Mouse (Mus musculus): ENCODE data around the gene Trim2. TPM values are rescaled to one million over a fixed set of nuclear protein-coding genes. Genes with fewer than 3 reads are reported as not detected.

Trim2 gene
- polyA plus RNA-seq, 3 experiments from 2014 or later = 3.1 to 5.0 (median 4.8) TPM

- ATAC-seq = no peak
These were observed 125.0 kb downstream of the Trim2 start for GRCm38 (mm10) chr3:84181717-84182116.

- ATAC-seq = no peak
These were observed 125.6 kb downstream of the Trim2 start for GRCm38 (mm10) chr3:84181102-84181501.

DNA sequence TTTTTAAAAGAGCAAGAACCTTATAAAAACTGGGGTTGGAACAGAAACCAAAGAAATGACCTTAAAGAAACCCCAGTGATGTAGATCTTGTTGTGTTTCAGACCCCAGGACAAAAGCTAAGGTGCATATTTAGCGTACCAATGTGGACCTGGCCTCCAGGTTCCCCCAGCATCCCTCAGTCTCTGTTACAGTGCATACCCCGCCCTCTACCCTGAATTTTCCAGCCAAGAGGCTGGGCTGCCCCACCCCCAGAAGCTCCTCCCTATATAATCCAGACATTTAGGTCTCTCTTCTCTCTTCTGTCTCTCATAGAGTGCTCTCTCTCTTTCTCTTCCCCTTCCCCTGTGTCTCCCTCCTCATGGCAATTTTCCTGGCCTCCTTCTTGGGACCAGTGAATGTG, 126.4 kb downstream of the Trim2 start:
- no peak for ATAC-seq

GRCm38 (mm10) chr3:84177834-84178233, 128.8 kb downstream of the Trim2 start:
- no peak for ATAC-seq

GRCm38 (mm10) chr3:84175337-84176315, 131.1 kb downstream of the Trim2 start:
- peak; percentile 84 for ATAC-seq

DNA sequence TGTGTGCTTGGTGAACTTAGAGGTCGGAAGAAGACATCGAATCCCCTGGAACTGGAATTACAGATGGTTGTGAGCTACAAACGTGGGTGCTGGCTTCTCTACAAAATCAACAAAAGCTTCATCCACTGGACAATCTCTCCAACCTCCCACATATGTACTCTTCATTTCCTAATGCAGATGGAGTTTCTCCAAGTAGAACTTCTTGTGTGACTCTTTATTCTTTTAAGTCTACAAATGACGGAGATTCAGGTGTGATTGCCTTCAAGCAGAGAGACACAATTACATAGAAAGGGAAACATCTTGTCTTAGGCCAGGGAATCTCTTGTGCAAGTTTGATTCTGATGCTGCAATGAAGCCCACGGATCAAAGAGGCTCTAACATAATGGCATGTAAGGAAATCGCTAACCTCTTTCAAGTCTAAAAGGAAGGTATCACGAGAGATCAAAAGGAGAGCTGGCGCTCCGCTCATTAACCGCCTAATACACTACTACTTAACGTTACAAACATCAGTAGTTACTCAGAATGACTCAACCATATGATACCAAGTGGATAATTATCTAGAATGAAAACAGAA, 133.0 kb downstream of the Trim2 start, which contains the start of gene Gm6525:
Gene Gm6525, plus strand, starts transcription at position 524 of the 574 bp plus-strand sequence.
- no peak for ATAC-seq

- ATAC-seq = no peak
These were observed 134.3 kb downstream of the Trim2 start for GRCm38 (mm10) chr3:84172406-84172805.

- ATAC-seq = peak; percentile 43
These were observed 137.2 kb downstream of the Trim2 start for GRCm38 (mm10) chr3:84169393-84170005.

GRCm38 (mm10) chr3:84168943-84169342, 137.7 kb downstream of the Trim2 start:
- ATAC-seq = no peak

GRCm38 (mm10) chr3:84166073-84166472, 140.6 kb downstream of the Trim2 start:
- no peak for ATAC-seq

DNA sequence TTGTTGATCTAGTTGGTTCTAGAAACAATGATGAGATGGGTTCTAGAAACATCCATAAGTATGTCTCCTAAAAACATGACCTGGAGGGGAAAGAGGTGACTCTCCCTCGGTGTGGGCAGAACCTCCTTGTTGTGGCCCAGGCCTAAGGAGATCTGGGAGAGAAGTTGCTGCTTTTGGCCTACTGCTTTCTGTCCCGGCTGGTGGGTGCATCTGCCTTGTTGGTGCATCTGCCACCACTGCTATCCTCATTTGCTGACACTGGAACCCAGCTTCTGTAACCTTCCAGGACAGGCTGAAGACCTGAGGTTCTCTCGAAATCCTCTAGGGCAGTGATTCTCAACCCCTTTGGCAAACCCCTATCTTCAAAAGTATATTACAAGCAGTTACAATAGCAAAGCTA, 141.3 kb downstream of the Trim2 start:
- no peak for ATAC-seq

- ATAC-seq = no peak
These were observed 148.9 kb downstream of the Trim2 start for GRCm38 (mm10) chr3:84157559-84158350.

DNA sequence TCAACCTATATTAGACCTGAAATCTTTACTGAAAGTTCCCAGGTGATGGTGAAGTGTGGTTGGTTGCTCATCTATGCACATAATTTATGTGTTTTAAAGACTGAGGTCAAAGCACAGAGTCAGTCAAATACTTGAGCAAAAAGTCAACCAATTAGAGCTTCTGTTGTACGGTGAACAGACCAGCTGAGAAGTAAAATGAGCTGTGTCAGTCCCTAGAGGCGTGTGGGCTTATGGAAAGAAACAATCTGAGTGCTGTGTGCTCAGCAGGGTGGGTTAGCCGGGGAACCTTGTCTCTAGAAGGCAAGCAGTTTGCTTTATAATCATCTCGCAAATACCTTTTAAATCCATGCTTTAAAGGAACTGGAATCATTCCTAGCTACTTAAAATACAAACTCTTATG, 149.7 kb downstream of the Trim2 start:
- no peak for ATAC-seq

DNA sequence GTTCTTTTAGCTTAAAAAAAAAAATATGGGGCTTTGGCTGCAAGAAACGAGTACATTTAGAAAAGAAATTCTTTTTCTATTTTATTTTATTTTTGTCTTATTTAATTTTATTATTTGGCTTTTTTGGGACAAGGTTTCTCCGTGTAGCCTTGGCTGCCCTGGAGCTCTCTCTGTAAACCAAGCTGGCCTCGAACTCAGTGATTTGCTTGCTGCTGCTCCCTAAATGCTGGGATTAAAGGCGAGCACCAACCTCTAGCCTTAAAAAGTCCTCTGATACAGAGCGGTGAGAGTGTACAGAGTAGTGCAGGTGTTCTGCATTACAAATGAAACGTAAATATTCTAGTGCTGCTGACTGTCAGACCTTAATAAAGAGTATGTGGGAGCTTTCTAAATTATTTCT, 150.6 kb downstream of the Trim2 start:
- no peak for ATAC-seq

GRCm38 (mm10) chr3:84155558-84156006, 151.1 kb downstream of the Trim2 start, which contains the start of gene Mnd1:
Gene Mnd1 (minus strand): TSS chr3:84155786.
- peak; percentile 100 for ATAC-seq

- no peak for ATAC-seq
These were observed 151.5 kb downstream of the Trim2 start for GRCm38 (mm10) chr3:84155146-84155545.

GRCm38 (mm10) chr3:84154721-84155141, 151.9 kb downstream of the Trim2 start:
- no peak for ATAC-seq

GRCm38 (mm10) chr3:84149831-84150230, 156.8 kb downstream of the Trim2 start:
- no peak for ATAC-seq

- ATAC-seq = no peak
These were observed 165.7 kb downstream of the Trim2 start for GRCm38 (mm10) chr3:84140947-84141346.

DNA sequence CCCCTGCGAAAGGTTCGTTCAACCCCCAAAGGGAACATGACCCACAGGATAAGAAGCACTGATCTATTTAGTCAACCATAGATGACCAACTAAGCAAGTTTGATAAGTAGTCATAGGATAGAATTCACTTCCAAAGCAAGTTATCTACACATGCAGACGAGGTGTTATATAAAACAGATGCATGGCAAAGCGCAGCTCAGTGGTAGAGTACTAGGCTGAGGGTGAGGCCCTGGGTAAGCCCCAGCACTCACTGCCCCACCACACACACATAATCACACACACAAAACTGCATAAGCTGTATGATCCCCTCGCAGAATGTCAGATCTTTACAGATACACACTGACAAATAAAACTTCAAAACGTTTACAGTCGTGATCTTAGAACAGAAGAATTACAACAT, 170.2 kb downstream of the Trim2 start:
- ATAC-seq = no peak

DNA sequence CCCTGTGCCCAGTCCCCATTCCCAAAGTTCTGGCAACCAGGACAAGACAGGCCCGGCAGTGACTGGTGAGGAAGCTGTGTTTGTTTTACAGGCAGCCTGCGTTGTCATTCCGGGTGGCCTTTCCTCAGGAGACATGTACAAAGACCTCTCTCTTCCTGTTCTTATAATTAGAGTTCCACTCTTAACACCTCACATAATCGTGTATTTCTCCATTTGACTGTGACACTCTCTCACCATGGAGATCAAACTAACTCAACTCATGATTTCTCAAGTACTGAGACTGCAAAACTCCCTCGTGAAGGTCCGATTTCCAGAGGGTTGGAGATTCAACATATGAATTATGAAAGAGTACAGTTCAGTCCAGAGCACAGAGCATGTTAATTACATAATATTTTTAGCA, 170.7 kb downstream of the Trim2 start:
- no peak for ATAC-seq

GRCm38 (mm10) chr3:84135387-84135786, 171.3 kb downstream of the Trim2 start:
- no peak for ATAC-seq

All from inflammation-experienced regulatory T-cells, adult 6 months (primary cell).